Mouse (Mus musculus) forebrain, embryonic 13.5 days (tissue): ENCODE measurements at regions not wholly inside any gene's neighbourhood (a gene's known extent, or its start where the extent isn't known, plus 50 kb on each side); places are given as distances from the start of the nearest gene placed in this dataset.

ENCODE experiments used
- ATAC-seq: fragments of 200-750 bp; cut with Nextera tagmentation; 2 replicates; pipeline ENCODE4 v1.8.0; 2017
- H3K27ac ChIP-seq: fragments of 300-500 bp; sonication (generic); 2 replicates; pipeline ENCODE4 v1.5.1; 2015; ENCODE audit warnings: inconsistent platforms, mild to moderate bottlenecking, moderate library complexity
- H3K27me3 ChIP-seq: fragments of 300-500 bp; sonication (generic); 2 replicates; pipeline ENCODE4 v1.6.1; 2015; ENCODE audit warnings: mild to moderate bottlenecking, inconsistent platforms
- H3K36me3 ChIP-seq: fragments of 300-500 bp; sonication (generic); 2 replicates; pipeline ENCODE4 v1.6.1; 2015; ENCODE audit warnings: mild to moderate bottlenecking, inconsistent platforms; ENCODE audit not compliant: poor library complexity, severe bottlenecking
- H3K4me1 ChIP-seq: fragments of 300-500 bp; sonication (generic); 2 replicates; pipeline ENCODE4 v1.6.1; 2015; ENCODE audit warnings: inconsistent platforms
- H3K4me2 ChIP-seq: fragments of 300-500 bp; sonication (generic); 2 replicates; pipeline ENCODE4 v1.6.1; 2015; ENCODE audit warnings: inconsistent platforms, mild to moderate bottlenecking, moderate library complexity
- H3K4me3 ChIP-seq: fragments of 300-500 bp; sonication (generic); 2 replicates; pipeline ENCODE4 v1.5.1; 2015; ENCODE audit warnings: mild to moderate bottlenecking, inconsistent platforms
- H3K9ac ChIP-seq: fragments of 300-500 bp; sonication (generic); 2 replicates; pipeline ENCODE4 v1.6.1; 2015; ENCODE audit warnings: mild to moderate bottlenecking, inconsistent platforms
- H3K9me3 ChIP-seq: fragments of 300-500 bp; sonication (generic); replicated peaks from 2 replicates; pipeline ENCODE4 v1.6.1; 2016; ENCODE audit warnings: inconsistent platforms
- WGBS: fragments of 180-500 bp; shearing (Covaris S2); methylation state at CpG from one replicate; pipeline ENCODE4 v1.1.7; 2015; 5-methylcytosine and 5-hydroxymethylcytosine counted together

- Histone ChIP-seq H3K36me3 (no peaks in the 10 kb centered on the region), H3K4me3 (no peak overlapping the region), H3K27me3 (peaks cover 7% of the 10 kb centered on the region; the same call in 1 of the 2 replicates), H3K9me3 (no peaks in the 10 kb centered on the region), H3K9ac (peak overlapping the region; percentile 40), H3K4me2 (peak overlapping the region; percentile 46; the same call in 1 of the 2 replicates), H3K27ac (peak overlapping the region; percentile 97), H3K4me1 (peaks cover 43% of the 10 kb centered on the region)
- 60% methylated on average over 5 of the region's 5 CpGs for WGBS
- ATAC-seq, result no peak
Observed at GRCm38 (mm10) chrX:99199669-99200068, 63.7 kb downstream of the Efnb1 start.

- peaks cover 3% of the 10 kb centered on the region; the same call in 1 of the 2 replicates for H3K27me3 ChIP-seq
- 20% methylated on average over 27 of the region's 29 CpGs for WGBS
- H3K4me2 ChIP-seq, result peak overlapping the region; percentile 46
- H3K9me3 ChIP-seq, result no peaks in the 10 kb centered on the region
- peak overlapping the region; percentile 54 for H3K9ac ChIP-seq
- peak overlapping the region; percentile 97 for H3K27ac ChIP-seq
- peaks cover 43% of the 10 kb centered on the region for H3K4me1 ChIP-seq
- 0 out of 2 replicates have a peak overlapping the region, but pooled peaks have one; percentile 2 for H3K4me3 ChIP-seq
- ATAC-seq, result peak; percentile 88
- H3K36me3 ChIP-seq, result no peaks in the 10 kb centered on the region
Observed at GRCm38 (mm10) chrX:99198961-99199631, 63.2 kb downstream of the Efnb1 start.
